Mouse (Mus musculus) gastrocnemius, adult 18-20 months (tissue): ENCODE measurements around the gene Cldn19. TPM values are rescaled to one million over a fixed set of nuclear protein-coding genes. Genes with fewer than 3 reads are reported as not detected.
"Not testable (repeated sequence)": the region's sequence is repeated elsewhere in the genome, so short reads cannot be mapped to it uniquely, and the experiment has no call there.

ENCODE experiments used
- DNase-seq: peaks from one replicate; pipeline ENCODE4 v3.0.0; 2021; ENCODE audit warnings: low spot score
- total RNA-seq, 2 experiments: library from RNA; stranded (reverse); gene quantifications; 2 replicates each; pipeline ENCODE4 v1.2.3; 2021

Gene Cldn19
- total RNA-seq, 2 experiments from 2014 or later = 1.3 to 1.9 TPM

DNA sequence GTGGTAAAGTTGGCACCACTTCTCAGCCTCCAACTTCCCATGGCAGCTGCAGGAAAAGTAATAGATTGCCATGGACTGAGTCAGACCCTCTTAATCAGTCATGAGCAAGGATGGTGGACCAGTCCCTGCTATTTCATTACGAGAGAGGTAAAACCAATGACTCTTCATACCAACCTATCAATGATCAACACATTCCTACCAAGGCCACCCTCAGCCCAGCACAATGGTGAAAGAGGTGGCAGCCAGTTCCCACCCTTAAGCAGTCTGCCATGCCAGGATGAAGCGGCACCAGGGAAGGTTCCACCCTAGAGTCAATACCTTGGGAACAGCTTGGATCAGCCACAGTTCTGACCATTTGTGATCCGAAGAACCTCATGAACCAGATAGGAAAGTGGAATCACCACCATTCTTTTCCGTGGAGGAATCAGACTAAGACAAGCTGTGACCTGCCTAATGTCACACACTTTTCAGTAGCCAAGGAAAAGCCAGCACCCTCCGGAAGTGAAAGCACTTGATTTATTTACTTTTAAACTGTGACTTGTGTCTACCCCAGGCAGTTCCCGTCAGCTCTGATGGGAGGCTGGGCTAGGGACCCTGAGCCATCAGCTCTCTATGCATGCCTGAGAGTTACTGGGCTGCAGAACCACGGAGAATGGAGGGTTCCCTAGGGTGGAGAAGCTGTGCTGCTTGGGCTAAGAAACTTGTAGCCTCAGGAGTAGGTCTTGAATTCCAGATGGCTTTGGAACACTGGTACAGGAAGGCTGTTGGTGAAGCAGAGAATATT lies 3.0 kb upstream of the Cldn19 start:
- no peak for DNase-seq

DNA sequence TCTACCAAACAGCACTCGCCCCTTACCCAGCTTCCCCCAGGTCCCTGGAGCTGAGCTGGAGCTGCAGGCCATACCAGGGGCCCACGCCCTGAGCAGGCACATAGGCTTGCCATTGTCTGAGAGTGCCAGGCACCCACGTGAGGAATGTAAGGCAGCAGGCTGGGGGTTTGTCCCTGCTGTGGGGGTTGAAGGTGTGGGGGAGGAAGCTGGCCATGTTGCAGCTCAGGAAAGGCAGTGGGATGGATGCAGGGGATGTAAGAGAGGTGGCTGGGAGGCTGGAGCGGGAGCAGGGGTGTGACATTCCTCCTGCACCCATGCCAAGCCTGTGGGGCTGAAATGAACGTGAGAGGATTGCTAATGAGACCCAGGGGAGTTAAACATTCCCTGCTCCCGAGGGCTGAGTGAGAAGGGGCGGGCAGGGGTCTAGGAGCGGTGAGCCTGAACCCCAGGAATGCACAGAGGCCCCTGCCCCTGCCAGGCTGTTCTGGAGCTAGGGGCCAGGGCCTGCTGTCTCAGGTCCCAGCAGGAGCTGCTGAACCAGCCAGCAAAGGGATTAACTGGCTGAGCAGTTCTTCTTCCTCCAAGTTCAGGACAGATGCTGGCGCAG lies 1.1 kb upstream of the Cldn19 start:
- DNase-seq = no peak

DNA sequence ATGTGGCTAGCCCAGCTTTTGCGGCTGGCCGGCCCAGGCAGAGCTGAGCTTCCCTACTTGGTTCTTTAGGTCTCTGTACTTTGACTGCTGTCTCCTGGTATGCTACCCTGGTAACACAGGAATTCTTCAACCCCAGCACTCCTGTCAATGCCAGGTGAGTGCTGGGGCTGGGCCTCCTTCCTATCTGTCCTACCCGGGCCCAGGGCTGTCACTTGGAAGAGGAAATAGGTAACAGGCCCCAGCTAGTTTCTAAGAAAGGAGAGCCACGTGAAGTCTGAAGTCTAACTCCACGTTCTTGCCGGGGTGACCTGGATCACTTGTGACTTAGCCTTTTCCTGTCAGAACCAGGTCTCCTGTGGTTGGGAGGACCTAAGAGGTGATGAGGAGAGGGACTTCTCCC lies 1.9 kb downstream of the Cldn19 start:
- no peak for DNase-seq

DNA sequence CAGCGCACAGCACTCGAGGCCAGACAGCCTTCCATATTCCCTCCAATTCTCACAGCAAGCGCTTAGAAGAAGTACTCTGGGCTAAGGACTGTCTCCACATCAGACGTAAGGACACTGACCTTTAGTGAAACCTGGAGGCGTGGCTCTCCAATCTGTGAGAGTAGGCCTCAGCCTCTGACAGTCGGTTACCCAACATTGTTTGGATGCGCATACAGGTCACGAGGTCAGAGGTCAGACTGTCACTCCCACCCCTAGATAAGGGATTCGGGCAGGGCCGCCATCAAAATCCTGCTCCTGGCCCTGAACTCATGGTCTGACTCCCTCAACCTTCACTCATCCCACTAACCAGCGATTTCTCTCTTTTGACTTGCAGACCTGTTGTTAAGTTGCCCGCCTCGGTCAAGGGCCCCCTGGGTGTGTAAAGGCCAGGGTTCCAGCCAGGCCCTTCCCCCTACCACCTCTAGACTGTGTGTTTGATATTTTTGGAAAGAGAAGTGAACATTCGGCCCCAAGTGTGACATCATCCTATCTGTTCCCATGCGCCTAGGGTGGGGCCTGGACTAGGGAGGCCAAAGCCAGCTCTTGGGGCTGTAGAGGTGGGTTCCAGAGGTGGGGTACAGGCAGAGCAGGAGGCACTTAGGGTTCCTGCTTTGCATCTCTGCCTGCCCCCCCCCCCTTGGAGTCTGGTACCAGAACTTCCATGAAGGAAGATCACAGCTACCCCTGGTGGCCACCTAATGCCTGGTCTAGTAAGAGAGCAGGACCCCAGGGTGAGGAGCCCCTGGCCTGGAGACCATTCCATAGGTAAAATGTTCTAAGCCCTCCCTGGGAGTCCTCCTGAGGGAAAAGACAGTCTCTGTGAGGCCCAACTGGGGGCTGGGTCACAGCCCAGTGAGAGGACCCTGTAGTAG lies 4.4 kb downstream of the Cldn19 start:
- no peak for DNase-seq

DNA sequence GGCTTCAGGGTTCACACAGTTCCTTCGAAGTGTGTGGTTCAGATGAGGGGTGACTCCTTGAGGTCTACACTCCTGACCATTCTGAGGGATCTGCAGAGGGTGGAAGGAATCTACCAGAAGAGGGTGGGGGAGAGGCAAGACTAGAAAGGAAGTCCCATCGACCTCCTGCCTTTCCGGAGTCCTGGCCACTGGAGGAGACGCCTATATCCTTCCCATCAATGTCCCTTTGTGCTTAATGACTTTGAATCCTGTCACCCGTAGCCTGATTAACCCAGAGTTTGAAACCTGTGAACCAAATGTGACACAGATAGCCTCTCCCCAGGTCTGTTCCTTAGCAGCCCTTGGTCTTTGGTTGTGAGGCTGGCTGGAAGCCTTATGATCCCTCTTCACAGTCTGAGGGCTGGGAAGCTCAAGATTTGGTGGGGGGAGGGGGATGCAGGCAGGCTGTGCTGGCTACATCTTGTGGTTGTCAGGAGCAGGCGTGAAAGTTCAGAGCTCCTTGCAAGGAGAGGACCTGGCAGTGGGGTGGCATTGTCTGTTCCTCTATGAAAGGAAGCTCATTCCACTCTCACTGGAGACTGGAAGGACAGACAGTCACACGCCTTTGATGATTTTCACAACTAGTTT lies 6.0 kb downstream of the Cldn19 start:
- DNase-seq = no peak

DNA sequence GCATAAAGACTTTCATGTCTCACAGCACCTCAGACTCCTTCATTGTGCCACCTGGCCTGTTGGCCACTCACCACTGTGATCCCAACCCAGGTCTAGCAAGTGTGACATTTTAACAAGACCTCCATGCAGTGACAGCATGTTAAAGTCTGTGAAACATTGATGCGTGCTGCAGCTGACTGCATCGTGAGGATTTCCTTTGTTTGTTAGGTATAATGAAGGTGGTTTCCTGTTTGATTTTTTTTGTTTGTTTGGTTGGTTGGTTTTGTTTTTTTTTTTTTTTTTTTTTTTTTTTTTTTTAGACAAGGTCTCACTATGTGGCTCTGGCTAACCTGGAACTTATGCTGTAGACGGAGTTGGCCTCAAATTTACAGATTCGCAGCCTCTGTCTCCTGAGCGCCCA lies 7.3 kb downstream of the Cldn19 start:
- DNase-seq = no peak

DNA sequence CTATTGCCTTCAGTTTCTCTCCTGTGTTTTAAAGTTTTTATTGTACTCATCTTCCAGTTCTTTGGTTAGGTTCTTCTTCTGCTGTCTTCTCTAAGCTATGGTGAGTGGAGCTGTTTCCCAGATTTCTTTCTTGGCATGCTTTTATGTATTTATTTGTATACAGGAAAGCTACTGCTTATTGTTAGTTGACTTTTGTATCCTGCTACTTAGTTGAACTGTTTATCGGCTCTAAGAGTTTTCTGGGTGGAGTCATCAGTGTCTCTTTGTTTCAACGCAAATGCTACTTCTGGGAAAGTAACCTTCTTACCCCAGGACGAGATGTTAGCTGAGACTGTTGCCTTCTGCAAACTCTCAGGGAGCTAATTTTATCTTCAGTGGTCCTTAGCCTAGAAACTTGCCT lies 8.2 kb downstream of the Cldn19 start:
- DNase-seq = no peak

DNA sequence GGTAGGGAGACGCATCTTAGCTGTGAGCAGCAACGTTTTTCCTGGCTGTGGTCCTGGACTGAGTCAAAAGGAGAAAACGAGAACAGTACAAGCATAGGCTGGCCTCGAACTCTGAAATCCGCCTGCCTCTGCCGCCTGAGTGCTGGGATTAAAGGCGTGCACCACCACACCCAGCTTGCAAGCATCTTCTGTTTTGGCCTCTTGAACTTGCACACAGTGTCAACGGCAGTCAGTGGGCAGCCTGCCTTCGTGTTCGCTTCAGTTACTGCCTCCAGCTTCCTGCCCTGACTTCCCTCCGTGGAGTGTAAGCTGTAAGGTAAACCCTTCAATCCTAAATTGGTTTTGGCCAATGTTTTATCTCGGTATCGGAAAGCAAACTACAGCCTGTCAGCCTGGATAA lies 11.4 kb downstream of the Cldn19 start:
- DNase-seq = no peak

DNA sequence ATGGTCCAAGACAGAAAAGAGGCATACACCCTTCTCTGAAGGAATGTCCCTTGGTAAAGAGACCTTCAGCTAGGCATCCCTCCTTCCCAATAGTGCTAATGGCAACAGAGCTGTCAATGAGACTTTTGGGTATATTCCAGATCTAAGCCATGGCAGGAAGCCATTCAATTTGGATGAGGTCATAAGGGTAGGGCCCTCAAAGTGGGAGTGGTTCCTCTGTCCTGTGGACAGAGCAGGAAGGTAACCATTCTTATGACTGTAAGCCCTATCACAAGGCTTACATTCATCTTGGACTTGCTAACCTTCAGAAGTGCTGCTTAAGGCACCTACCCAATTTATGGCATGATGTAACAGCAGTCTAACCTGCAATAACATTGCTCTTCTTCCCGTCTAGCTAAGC lies 19.4 kb downstream of the Cldn19 start:
- peak; percentile 59 for DNase-seq

DNA sequence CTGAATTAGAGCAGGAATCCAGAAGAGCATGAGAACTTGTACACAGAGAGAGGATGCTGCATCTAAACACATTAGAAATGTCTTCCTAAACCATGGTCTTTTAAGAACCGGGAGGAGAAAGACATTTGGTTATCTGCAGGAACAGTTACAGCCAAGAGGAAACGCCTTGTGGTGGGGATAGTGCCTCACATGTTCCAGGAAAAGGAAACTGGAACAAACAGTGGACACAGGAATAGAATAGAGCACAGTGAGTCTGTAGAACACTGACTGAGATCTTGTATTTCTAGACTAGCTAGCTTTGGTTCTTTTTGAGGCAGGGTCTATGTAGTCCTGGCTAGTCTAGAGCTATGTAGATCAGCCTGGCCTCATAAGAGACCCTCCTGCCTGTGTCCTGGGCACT lies 20.0 kb downstream of the Cldn19 start:
- DNase-seq = no peak

DNA sequence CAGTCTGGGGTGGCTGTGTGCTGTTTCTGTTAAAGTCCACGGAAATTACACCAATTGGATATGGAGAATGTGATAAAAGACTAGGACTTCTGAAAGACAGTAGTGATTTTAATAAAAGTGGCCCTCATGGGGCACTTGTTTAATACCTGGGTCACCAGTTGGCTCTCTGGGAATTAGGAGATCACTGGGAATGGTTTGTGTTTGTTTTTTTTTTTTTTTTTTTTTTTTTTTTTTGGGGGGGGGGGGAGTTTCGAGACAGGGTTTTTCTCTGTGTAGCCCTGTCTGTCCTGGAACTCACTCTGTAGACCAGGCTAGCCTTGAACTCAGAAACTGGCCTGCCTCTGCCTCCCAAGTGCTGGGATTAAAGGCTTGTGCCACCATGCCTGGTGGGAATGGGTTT lies 20.5 kb downstream of the Cldn19 start:
- no peak for DNase-seq

DNA sequence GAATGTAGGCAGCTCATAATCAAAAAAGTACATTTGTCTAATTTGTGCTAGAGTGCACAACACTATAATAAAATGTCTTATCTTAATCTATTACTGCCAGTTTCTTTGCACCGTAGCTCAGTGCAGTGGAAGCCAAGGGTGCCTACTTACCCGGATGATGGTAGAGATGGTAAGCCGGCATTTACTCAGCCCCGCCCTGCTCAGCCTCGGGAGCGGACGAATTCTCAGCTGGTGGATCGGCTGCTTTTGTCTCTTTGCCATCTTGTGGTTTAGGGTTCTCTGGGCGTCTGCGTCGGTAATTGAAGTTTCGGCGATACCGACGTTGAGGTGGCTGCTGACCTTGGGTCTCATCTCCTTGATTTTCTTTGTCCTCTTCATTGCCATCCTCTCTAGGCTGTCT lies 23.6 kb downstream of the Cldn19 start:
- DNase-seq = not testable (repeated sequence)

DNA sequence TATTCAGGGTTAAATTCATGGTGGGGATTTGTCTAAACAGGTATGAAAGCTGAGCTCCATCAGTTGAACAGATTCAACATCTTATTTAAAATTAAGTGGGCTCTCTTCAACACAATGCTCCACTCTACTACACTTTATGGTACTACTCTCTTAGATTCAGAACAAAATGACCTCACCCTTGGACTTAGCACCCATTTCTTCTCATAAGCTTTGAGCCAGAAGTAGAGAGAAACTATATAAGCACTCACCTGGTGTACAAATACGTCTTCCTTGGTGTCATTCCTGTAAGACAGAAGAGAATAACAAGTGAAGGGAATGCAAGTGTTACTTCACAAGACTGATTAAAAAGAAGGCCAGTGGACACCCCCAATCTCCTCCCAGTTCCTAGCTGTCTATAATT lies 29.6 kb downstream of the Cldn19 start:
- no peak for DNase-seq

DNA sequence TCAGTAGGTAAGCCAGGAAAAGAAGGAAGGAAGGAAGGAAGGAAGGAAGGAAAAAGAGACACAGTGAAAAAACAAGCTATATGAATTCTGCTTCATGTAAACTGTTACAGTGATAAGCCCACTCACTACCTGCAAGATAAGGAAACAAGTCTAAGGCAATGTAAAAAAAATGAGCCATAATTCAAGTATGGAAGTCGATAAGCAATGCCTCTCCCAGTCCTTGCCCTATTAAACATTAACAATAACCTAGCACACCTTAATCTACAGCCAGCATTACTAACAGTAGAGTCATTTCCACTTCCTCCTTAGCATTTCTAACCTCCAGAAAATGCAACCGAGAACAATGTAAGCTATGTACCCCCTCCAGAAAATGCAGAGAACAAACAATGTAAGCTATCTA lies 30.1 kb downstream of the Cldn19 start:
- DNase-seq = no peak

DNA sequence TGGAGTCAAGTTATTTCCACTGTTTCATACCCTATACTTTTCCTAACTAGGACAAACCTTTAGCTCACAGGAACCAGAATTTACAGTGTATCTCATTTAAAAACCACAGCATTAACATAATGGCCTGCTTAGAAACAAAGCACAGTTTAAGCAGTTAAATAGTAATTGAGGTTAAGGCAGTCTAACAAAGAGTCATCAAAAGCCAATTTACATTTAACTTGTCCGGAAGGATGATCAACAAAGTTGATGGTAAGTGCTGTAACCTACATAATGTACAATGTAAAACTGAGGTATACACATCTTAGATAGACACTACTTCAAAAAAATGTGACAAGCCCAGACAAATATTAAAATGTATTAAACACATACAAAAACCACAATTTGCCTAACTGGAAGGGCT lies 36.7 kb downstream of the Cldn19 start:
- no peak for DNase-seq

DNA sequence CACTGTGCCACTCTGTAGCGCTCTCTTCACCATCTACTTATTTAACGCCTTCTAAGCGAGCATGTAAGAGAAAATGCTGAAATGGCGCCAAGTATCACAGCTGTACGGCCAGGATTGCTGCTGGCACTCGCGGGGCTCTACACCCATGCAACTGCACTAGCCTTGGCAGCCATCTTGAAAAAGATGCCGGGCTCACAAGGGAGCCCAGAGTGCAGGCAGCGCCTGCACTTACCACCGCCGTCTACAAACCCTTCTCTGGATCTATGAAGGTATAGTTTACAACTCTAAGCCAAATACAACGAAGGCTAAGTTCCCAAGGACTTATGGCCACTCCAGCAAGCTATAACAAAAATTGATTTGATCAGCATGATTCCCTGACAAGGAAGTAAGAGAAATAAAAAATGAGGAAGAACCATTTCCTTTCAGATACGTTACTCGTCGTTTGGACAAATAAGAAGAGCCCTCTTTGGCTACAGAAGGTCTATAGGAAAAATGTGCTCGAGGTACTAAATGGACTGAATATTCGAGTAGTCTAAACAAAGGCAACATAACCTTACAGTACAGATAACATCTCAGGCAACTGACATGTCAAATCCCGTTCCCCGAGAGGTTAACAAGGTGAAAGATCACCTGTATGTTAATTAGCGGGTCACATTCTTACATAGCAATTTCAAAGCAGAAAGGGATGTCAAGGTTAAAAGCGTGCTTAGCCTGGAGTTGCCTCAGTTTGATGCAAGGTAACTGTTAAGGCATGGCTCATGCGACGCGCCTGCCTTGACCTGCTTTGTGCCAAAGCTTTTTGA lies 37.8 kb downstream of the Cldn19 start:
- peak; percentile 43 for DNase-seq

DNA sequence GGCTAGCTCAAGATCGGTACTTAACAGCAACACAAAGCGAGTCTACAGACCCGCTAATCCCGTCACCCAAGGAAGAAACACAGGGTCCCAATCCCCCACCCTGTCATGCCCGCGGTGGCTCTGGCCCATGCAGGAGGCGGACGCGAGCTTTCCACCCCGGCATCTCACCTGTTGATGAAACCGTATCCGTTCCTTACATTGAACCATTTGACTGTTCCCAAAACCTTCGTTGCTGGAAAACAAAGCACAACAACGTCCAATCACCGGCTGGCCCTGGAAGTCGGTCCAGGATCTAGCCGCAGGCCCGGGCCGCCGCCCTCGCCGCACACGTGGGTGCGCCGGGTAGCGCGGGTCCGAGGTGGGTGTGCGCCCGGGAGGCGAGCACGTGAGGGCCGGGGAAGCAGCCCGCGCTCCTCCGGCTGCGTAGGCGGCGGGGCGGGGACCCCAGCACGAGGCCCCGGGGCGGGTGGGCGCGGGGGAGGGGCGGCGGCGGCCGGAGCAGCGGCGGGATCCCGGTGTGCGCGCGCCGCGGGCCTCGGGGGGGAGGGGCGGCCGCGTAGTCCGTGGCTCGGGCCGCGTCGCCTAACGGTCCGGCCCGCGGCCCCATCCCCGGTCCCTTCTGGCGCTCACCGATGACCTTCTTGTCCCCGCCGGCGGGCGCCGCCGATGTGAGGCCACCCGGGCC lies 38.5 kb downstream of the Cldn19 start:
- DNase-seq = peak; percentile 7

DNA sequence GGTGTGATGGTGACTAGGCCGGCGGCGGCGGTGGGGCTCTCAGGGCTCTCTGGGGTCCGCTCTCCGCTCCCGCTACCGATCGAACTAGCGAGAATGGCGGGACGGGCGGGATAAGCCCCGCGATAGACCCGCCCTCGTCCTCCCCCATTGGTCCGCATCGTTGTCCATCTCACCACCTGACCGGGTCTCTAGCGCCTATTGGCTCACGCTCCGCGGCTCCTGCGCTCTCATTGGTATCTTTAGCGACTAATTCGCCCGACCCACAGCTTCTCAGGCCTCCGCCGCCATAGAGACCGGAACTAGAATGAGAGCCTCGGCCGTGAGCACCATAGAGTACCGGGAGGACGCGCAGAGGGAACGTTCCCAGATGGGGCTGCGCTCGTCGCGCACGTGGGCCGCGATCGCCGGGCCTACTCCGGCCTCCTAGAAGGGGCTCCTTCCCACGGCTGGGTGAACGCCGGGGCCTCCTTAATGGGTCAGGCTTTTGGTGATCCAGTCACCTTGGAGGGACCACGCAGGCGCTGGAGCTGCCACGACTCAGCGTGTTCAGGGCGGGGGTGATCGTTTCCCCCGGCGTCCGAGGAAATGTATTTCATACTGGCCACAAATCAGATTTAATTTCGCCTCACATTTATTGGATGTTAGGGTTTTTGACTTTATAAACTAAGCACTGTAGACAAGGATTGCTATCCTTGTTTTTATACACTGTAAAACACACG lies 39.4 kb downstream of the Cldn19 start, which contains the start of gene Ybx1:
Gene Ybx1, minus strand, starts transcription at position 190 of the 719 bp plus-strand sequence.
- DNase-seq = peak; percentile 100

DNA sequence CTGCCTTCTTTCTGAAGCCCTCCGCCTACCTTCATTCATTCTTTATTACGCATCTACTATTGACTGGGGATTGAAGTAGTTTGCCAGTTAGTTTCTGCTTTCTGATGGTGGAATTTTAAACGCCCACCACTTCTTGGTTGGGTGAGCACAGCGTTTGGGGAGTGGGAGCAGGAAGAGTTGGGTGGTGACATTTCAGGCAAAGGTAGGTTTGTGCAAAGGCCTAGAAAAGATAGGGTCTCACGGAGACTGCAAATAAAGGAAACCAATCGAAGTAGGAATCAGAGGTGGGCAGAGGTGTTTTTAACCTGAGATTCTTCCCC lies 39.9 kb downstream of the Cldn19 start:
- DNase-seq = no peak

DNA sequence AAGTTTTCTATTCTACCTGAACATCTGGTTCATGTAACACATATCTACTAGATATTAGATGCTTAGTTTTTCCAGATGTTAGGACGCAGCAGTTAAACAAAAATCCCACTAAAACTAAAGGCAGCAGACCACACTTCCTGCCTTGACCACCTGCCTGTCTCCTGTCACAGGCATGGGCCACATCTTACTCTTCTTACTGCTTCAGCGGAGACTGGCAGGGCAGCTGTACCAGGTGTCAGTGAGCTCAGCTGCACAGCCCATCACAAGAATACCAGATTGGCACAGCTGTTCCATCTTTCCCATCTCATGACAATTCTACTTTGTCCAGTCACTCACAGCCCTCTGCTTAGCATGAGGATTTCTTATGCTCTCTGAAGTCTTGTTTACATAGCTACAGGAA lies 42.1 kb downstream of the Cldn19 start:
- DNase-seq = no peak
